Mouse (Mus musculus): ENCODE measurements around the gene Ttc24. TPM values are rescaled to one million over a fixed set of nuclear protein-coding genes. Genes with fewer than 3 reads are reported as not detected.

The Ttc24 gene
- polyA plus RNA-seq, 2 experiments = not detected

GRCm38 (mm10) chr3:88082663-88083062, 4.6 kb upstream of the Ttc24 start:
- peaks cover 5 to 9% of the 10 kb centered on the region in 2 experiments; a peak in 3 of 4 replicates for H3K4me1 ChIP-seq (replicated peaks; ENCODE audit: control insufficient read depth in 2 of 2, insufficient read depth in 2 of 2, low read length in 1 of 2)
- H3K9me3 ChIP-seq (ENCODE audit: control insufficient read depth, low read length) = no peaks in the 10 kb centered on the region
- H3K4me2 ChIP-seq (ENCODE audit: low read depth) = peak overlapping the region; percentile 95
- 11% methylated on average over 4 of the region's 4 CpGs for WGBS (ENCODE audit: insufficient replicate concordance)
- DNase-seq (ENCODE audit: low read depth in 3 of 3, low spot score in 3 of 3) = peak; percentile 25 to 45 (median 44)
- no peaks in the 10 kb centered on the region for H3K36me3 ChIP-seq (replicated peaks; ENCODE audit: control insufficient read depth, insufficient read depth, low read depth)
- H3K4me3 ChIP-seq (ENCODE audit: insufficient read depth in 1 of 2, low read depth in 2 of 2, low read length in 2 of 2) = peak overlapping the region; percentile 73 to 90
- peak; percentile 58; the same call in 1 of the 2 replicates for ATAC-seq (ENCODE audit: insufficient read depth)
- H3K9ac ChIP-seq (replicated peaks) = peak overlapping the region; percentile 83
- no peaks in the 10 kb centered on the region for H3K27me3 ChIP-seq (ENCODE audit: control insufficient read depth, insufficient read depth, low read length)
- no peak for TF ChIP-seq CTCF (IDR thresholded peaks at IDR 0.05; ENCODE audit: low read depth)
- TF ChIP-seq EP300 (IDR thresholded peaks at IDR 0.05; ENCODE audit: low read depth) = no peak
- H3K27ac ChIP-seq = no peak overlapping the region

GRCm38 (mm10) chr3:88082224-88082618, 4.1 kb upstream of the Ttc24 start:
- Histone ChIP-seq H3K4me1 (replicated peaks; ENCODE audit: control insufficient read depth in 2 of 2, insufficient read depth in 2 of 2, low read length in 1 of 2) (peaks cover 5 to 9% of the 10 kb centered on the region in 2 experiments; a peak in 3 of 4 replicates), H3K27ac (peak overlapping the region; percentile 8; the same call in 1 of the 2 replicates), H3K9ac (replicated peaks) (peak overlapping the region; percentile 83), H3K36me3 (replicated peaks; ENCODE audit: control insufficient read depth, insufficient read depth, low read depth) (no peaks in the 10 kb centered on the region), H3K27me3 (ENCODE audit: control insufficient read depth, insufficient read depth, low read length) (no peaks in the 10 kb centered on the region), H3K9me3 (ENCODE audit: control insufficient read depth, low read length) (no peaks in the 10 kb centered on the region), H3K4me3 (ENCODE audit: insufficient read depth in 1 of 2, low read depth in 2 of 2, low read length in 2 of 2) (peak overlapping the region; percentile 73 to 90), H3K4me2 (ENCODE audit: low read depth) (peak overlapping the region; percentile 95)
- DNase-seq (ENCODE audit: low read depth in 3 of 3, low spot score in 3 of 3) (no peak), ATAC-seq (ENCODE audit: insufficient read depth) (peak; percentile 38; the same call in 1 of the 2 replicates)
- under 1% methylated on average over 13 of the region's 13 CpGs for WGBS (ENCODE audit: insufficient replicate concordance)
- TF ChIP-seq CTCF (IDR thresholded peaks at IDR 0.05; ENCODE audit: low read depth) = no peak
- TF ChIP-seq EP300 (IDR thresholded peaks at IDR 0.05; ENCODE audit: low read depth) = no peak

DNA sequence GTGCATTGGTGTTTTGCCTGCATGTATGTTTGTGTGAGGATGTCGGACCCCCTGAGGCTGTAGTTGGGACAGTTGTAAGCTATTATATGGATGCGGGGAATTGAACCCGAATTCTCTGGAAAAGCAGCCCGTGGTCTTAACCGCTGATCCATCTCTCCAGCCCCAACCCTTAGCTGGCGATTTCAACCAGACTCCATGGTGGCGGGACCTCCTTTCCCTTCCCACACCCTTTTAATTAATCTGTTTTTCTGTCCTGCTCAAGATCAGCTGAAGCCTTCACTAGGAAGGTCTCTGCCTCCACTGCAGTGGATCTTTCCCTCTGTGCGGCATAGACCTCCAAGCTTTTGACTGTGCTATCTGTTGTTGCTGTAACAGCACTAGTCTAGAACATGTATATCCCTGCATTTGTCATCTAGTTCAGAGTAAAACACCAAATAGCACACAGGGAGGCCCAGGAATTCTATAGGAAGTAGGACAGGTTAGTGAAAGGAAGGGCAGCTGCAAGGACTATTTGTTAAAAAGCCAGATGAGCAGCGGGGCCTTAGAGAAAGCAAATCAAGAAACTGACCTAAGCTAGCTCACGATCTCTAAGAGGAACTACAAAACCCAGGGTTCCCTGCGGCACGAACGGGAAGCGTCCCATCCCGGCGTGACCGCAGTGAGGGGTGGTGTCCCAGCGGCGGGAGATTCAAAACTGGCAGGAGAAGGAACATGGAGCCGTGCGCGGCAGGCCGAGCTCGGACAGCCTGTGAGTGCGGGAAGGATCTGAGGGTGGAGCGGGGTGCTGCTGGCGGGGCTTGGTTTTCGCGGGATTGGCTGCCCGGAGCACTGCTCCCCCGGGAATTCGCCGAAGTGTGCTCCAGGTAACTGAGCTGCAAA, 3.5 kb upstream of the Ttc24 start, which contains the start of gene Iqgap3:
Gene Iqgap3 (plus strand): TSS at position 627 of the 879 bp plus-strand sequence.
- peak; percentile 69 to 80 (median 73) for DNase-seq (ENCODE audit: low read depth in 3 of 3, low spot score in 3 of 3)
- peak within 1 kb of the TSS; percentile 73 to 90 for H3K4me3 ChIP-seq (ENCODE audit: insufficient read depth in 1 of 2, low read depth in 2 of 2, low read length in 2 of 2)

GRCm38 (mm10) chr3:88077441-88077840, 663 bp downstream of the Ttc24 start:
- Histone ChIP-seq H3K27ac (no peak overlapping the region), H3K9ac (replicated peaks) (no peak overlapping the region), H3K4me1 (replicated peaks; ENCODE audit: control insufficient read depth in 2 of 2, insufficient read depth in 2 of 2, low read length in 1 of 2) (peaks cover 2% of the 10 kb centered on the region in 2 experiments; a peak in 3 of 4 replicates), H3K4me3 (ENCODE audit: insufficient read depth in 1 of 2, low read depth in 2 of 2, low read length in 2 of 2) (no peak overlapping the region), H3K27me3 (ENCODE audit: control insufficient read depth, insufficient read depth, low read length) (no peaks in the 10 kb centered on the region), H3K36me3 (replicated peaks; ENCODE audit: control insufficient read depth, insufficient read depth, low read depth) (no peaks in the 10 kb centered on the region), H3K4me2 (ENCODE audit: low read depth) (no peak overlapping the region), H3K9me3 (ENCODE audit: control insufficient read depth, low read length) (no peaks in the 10 kb centered on the region)
- WGBS (ENCODE audit: insufficient replicate concordance) = 33% methylated on average over 8 of the region's 8 CpGs
- no peak for DNase-seq (ENCODE audit: low read depth in 3 of 3, low spot score in 3 of 3)
- no peak for TF ChIP-seq CTCF (IDR thresholded peaks at IDR 0.05; ENCODE audit: low read depth)
- TF ChIP-seq EP300 (IDR thresholded peaks at IDR 0.05; ENCODE audit: low read depth) = no peak
- ATAC-seq (ENCODE audit: insufficient read depth) = no peak

More for the DNA sequence above, 3.5 kb upstream of the Ttc24 start, which contains the start of gene Iqgap3:
- Histone ChIP-seq H3K9ac (replicated peaks) (peak within 1 kb of the TSS; percentile 83), H3K4me1 (replicated peaks; ENCODE audit: control insufficient read depth in 2 of 2, insufficient read depth in 2 of 2, low read length in 1 of 2) (peaks cover 5 to 9% of the 10 kb centered on the region in 2 experiments; a peak in 3 of 4 replicates), H3K27me3 (ENCODE audit: control insufficient read depth, insufficient read depth, low read length) (no peaks in the 10 kb centered on the region), H3K36me3 (replicated peaks; ENCODE audit: control insufficient read depth, insufficient read depth, low read depth) (no peaks in the 10 kb centered on the region), H3K9me3 (ENCODE audit: control insufficient read depth, low read length) (no peaks in the 10 kb centered on the region), H3K27ac (peak within 1 kb of the TSS; percentile 8; the same call in 1 of the 2 replicates), H3K4me2 (ENCODE audit: low read depth) (peak within 1 kb of the TSS; percentile 95)
- peak; percentile 83 for ATAC-seq (ENCODE audit: insufficient read depth)
- 17% methylated on average over 33 of the region's 33 CpGs for WGBS (ENCODE audit: insufficient replicate concordance)
- TF ChIP-seq EP300 (IDR thresholded peaks at IDR 0.05; ENCODE audit: low read depth) (no peak), CTCF (IDR thresholded peaks at IDR 0.05; ENCODE audit: low read depth) (peak; percentile 22; the same call in 1 of the 2 replicates)

- Histone ChIP-seq H3K4me3 (ENCODE audit: insufficient read depth in 1 of 2, low read depth in 2 of 2, low read length in 2 of 2) (no peak overlapping the region), H3K4me2 (ENCODE audit: low read depth) (no peak overlapping the region), H3K4me1 (replicated peaks; ENCODE audit: control insufficient read depth in 2 of 2, insufficient read depth in 2 of 2, low read length in 1 of 2) (no peaks in the 10 kb centered on the region), H3K9ac (replicated peaks) (no peak overlapping the region), H3K9me3 (ENCODE audit: control insufficient read depth, low read length) (no peaks in the 10 kb centered on the region), H3K36me3 (replicated peaks; ENCODE audit: control insufficient read depth, insufficient read depth, low read depth) (no peaks in the 10 kb centered on the region), H3K27ac (no peak overlapping the region), H3K27me3 (ENCODE audit: control insufficient read depth, insufficient read depth, low read length) (no peaks in the 10 kb centered on the region)
- WGBS (ENCODE audit: insufficient replicate concordance) = 62% methylated on average over 8 of the region's 8 CpGs
- ATAC-seq (ENCODE audit: insufficient read depth) (no peak), DNase-seq (ENCODE audit: low read depth in 3 of 3, low spot score in 3 of 3) (no peak)
- TF ChIP-seq CTCF (IDR thresholded peaks at IDR 0.05; ENCODE audit: low read depth) (no peak), EP300 (IDR thresholded peaks at IDR 0.05; ENCODE audit: low read depth) (no peak)
Observed at GRCm38 (mm10) chr3:88074766-88075165, 3.3 kb downstream of the Ttc24 start.

Measured in liver, embryonic 14.5 days (tissue).